Mouse (Mus musculus) heart, postnatal 0 days (tissue): Measurements from ENCODE around the gene Tas1r3. TPM values are rescaled to one million over a fixed set of nuclear protein-coding genes. Genes with fewer than 3 reads are reported as not detected.

Experiments
- ATAC-seq: fragments of 200-750 bp; cut with Nextera tagmentation; 2 replicates; pipeline ENCODE4 v1.8.0; 2017; ENCODE audit warnings: low read depth, moderate number of reproducible peaks, moderate library complexity; ENCODE audit not compliant: insufficient read depth
- DNase-seq: peaks from one replicate; pipeline ENCODE4 v3.0.0-alpha.2; 2016; ENCODE audit warnings: low spot score
- H3K27ac ChIP-seq: fragments of 300-500 bp; sonication (generic); 2 replicates; pipeline ENCODE4 v1.5.1; 2014; ENCODE audit warnings: low read depth, mild to moderate bottlenecking
- H3K27me3 ChIP-seq: fragments of 300-500 bp; sonication (generic); 2 replicates; pipeline ENCODE4 v1.6.1; 2014; ENCODE audit warnings: low read length, mixed read lengths; ENCODE audit not compliant: control insufficient read depth, insufficient read depth
- H3K36me3 ChIP-seq: fragments of 300-500 bp; sonication (generic); replicated peaks from 2 replicates; pipeline ENCODE4 v1.6.1; 2014; ENCODE audit warnings: low read length, mixed read lengths; ENCODE audit not compliant: control insufficient read depth, insufficient read depth
- H3K4me1 ChIP-seq: fragments of 300-500 bp; sonication (generic); 2 replicates; pipeline ENCODE4 v1.6.1; 2014; ENCODE audit warnings: antibody characterized with exemption; ENCODE audit not compliant: control insufficient read depth, insufficient read depth
- H3K4me2 ChIP-seq: fragments of 300-500 bp; sonication (generic); 2 replicates; pipeline ENCODE4 v1.6.1; 2014; ENCODE audit warnings: low read depth, mild to moderate bottlenecking, low read length, moderate library complexity
- H3K4me3 ChIP-seq: fragments of 300-500 bp; sonication (generic); 2 replicates; pipeline ENCODE4 v1.5.1; 2014; ENCODE audit warnings: low read depth, low read length
- H3K9ac ChIP-seq: fragments of 300-500 bp; sonication (generic); replicated peaks from 2 replicates; pipeline ENCODE4 v1.6.1; 2014; ENCODE audit warnings: low read depth, low read length, mixed read lengths
- H3K9me3 ChIP-seq: fragments of 300-500 bp; sonication (generic); replicated peaks from 2 replicates; pipeline ENCODE4 v1.6.1; 2016; ENCODE audit warnings: low read length; ENCODE audit not compliant: control insufficient read depth
- CTCF ChIP-seq: IDR thresholded peaks from 2 replicates; pipeline ENCODE4 v1.5.1; 2016; ENCODE audit warnings: antibody characterized with exemption, control low read depth, low read depth
- EP300 ChIP-seq: IDR thresholded peaks from 2 replicates; pipeline ENCODE4 v1.6.1; 2016; ENCODE audit warnings: antibody characterized with exemption, low read depth
- WGBS: fragments of 180-500 bp; shearing (Covaris S2); extraction: QIAGEN DNeasy Blood & Tissue Kit; methylation state at CpG from one replicate; pipeline ENCODE4 v1.1.7; 2014; 5-methylcytosine and 5-hydroxymethylcytosine counted together
- polyA plus RNA-seq: library from polyadenylated mRNA; unstranded; fragments of >200 nt; fragmentation: Nextera tagmentation; extraction: Ambion mirVana; gene quantifications from 2 replicates; pipeline ENCODE4 v1.2.1, GENCODE M21; 2015
- total RNA-seq: library from RNA; depleted of rRNA; stranded (reverse); fragments of >200 nt; gene quantifications from 2 replicates; pipeline ENCODE4 v1.2.3, GENCODE M21; 2014; ENCODE audit warnings: low replicate concordance

Gene Tas1r3
- total and polyA plus RNA-seq, 2 experiments from 2014 or later, result 0.05 to 0.11 TPM

GRCm38 (mm10) chr4:155892017-155892416, 28.9 kb upstream of the Tas1r3 start:
- Histone ChIP-seq H3K27me3 (no peaks in the 10 kb centered on the region), H3K9ac (peak overlapping the region; percentile 80), H3K36me3 (peaks cover 31% of the 10 kb centered on the region), H3K9me3 (no peaks in the 10 kb centered on the region), H3K27ac (peak overlapping the region; percentile 97), H3K4me1 (peaks cover 27% of the 10 kb centered on the region), H3K4me2 (peak overlapping the region; percentile 99), H3K4me3 (peak overlapping the region; percentile 80)
- DNase-seq (peak; percentile 84), ATAC-seq (peak; percentile 89)
- peak; percentile 19; the same call in 1 of the 2 replicates for TF ChIP-seq CTCF
- 0 out of 2 replicates have a peak, but pooled peaks have one; percentile 12 for TF ChIP-seq EP300
- under 1% methylated on average over 56 of the region's 56 CpGs for WGBS

GRCm38 (mm10) chr4:155891551-155892001, 28.4 kb upstream of the Tas1r3 start, which contains the start of the genes Pusl1 and Acap3:
Pusl1 (minus strand) TSS chr4:155891781.
Acap3 (plus strand) TSS chr4:155891822.
- peak; percentile 90 for ATAC-seq
- Histone ChIP-seq H3K27ac (peak within 1 kb of the TSS; percentile 97), H3K9me3 (no peaks in the 10 kb centered on the region), H3K4me1 (peaks cover 27% of the 10 kb centered on the region), H3K4me3 (peak within 1 kb of the TSS; percentile 80), H3K36me3 (peaks cover 31% of the 10 kb centered on the region), H3K4me2 (peak within 1 kb of the TSS; percentile 99), H3K27me3 (no peaks in the 10 kb centered on the region), H3K9ac (peak within 1 kb of the TSS; percentile 80)
- peak; percentile 89 for DNase-seq
- TF ChIP-seq EP300 (0 out of 2 replicates have a peak, but pooled peaks have one; percentile 42), CTCF (no peak; the same call in 1 of the 2 replicates)
- under 1% methylated on average over 52 of the region's 52 CpGs for WGBS

- H3K4me1 ChIP-seq, result peaks cover 27% of the 10 kb centered on the region
- H3K9me3 ChIP-seq, result no peaks in the 10 kb centered on the region
- H3K4me3 ChIP-seq, result peak overlapping the region; percentile 80
- 1% methylated on average over 33 of the region's 34 CpGs for WGBS
- H3K27me3 ChIP-seq, result no peaks in the 10 kb centered on the region
- H3K4me2 ChIP-seq, result peak overlapping the region; percentile 99
- peak overlapping the region; percentile 80 for H3K9ac ChIP-seq
- DNase-seq (no peak), ATAC-seq (no peak)
- H3K27ac ChIP-seq, result no peak overlapping the region; the same call in 1 of the 2 replicates
- TF ChIP-seq CTCF (no peak), EP300 (no peak)
- peaks cover 30% of the 10 kb centered on the region for H3K36me3 ChIP-seq
Observed at GRCm38 (mm10) chr4:155891011-155891471, 27.9 kb upstream of the Tas1r3 start.

GRCm38 (mm10) chr4:155889316-155889715, 26.2 kb upstream of the Tas1r3 start:
- Histone ChIP-seq H3K36me3 (peaks cover 42% of the 10 kb centered on the region), H3K27ac (no peak overlapping the region), H3K9me3 (no peaks in the 10 kb centered on the region), H3K4me3 (no peak overlapping the region), H3K4me1 (peaks cover 18% of the 10 kb centered on the region), H3K27me3 (no peaks in the 10 kb centered on the region), H3K4me2 (no peak overlapping the region), H3K9ac (no peak overlapping the region)
- ATAC-seq (no peak), DNase-seq (no peak)
- TF ChIP-seq EP300, result no peak
- no peak for TF ChIP-seq CTCF
- WGBS, result 82% methylated on average over 5 of the region's 5 CpGs

- no peak overlapping the region for H3K4me3 ChIP-seq
- no peak for ATAC-seq
- no peak overlapping the region for H3K27ac ChIP-seq
- H3K4me2 ChIP-seq, result no peak overlapping the region
- no peaks in the 10 kb centered on the region for H3K27me3 ChIP-seq
- H3K36me3 ChIP-seq, result peaks cover 42% of the 10 kb centered on the region
- no peak for DNase-seq
- 94% methylated on average over 9 of the region's 9 CpGs for WGBS
- H3K4me1 ChIP-seq, result peaks cover 10% of the 10 kb centered on the region
- TF ChIP-seq CTCF, result no peak
- no peak for TF ChIP-seq EP300
- H3K9me3 ChIP-seq, result no peaks in the 10 kb centered on the region
- H3K9ac ChIP-seq, result no peak overlapping the region
Observed at GRCm38 (mm10) chr4:155888181-155888580, 25.0 kb upstream of the Tas1r3 start.
